Mouse (Mus musculus) G1E (cell line): ENCODE data around the gene Gpr3.

Experiments
- CTCF ChIP-seq: IDR thresholded peaks from 2 replicates; pipeline ENCODE4 v1.5.1; 2012; ENCODE audit warnings: low read depth, low read length, inconsistent platforms, mixed read lengths
- GATA1 ChIP-seq: IDR thresholded peaks from 2 replicates; pipeline ENCODE4 v1.6.1; 2012; ENCODE audit warnings: borderline replicate concordance, low read length, inconsistent platforms, mixed read lengths
- POLR2AphosphoS5 ChIP-seq: IDR thresholded peaks from 2 replicates; pipeline ENCODE4 v1.6.1; 2012; ENCODE audit warnings: low read depth, low read length, inconsistent platforms; ENCODE audit not compliant: insufficient replicate concordance
- TAL1 ChIP-seq: conservative IDR thresholded peaks from 2 replicates; pipeline ENCODE4 v1.6.1; 2012; ENCODE audit warnings: low read depth, low read length, inconsistent platforms, mixed read lengths

DNA sequence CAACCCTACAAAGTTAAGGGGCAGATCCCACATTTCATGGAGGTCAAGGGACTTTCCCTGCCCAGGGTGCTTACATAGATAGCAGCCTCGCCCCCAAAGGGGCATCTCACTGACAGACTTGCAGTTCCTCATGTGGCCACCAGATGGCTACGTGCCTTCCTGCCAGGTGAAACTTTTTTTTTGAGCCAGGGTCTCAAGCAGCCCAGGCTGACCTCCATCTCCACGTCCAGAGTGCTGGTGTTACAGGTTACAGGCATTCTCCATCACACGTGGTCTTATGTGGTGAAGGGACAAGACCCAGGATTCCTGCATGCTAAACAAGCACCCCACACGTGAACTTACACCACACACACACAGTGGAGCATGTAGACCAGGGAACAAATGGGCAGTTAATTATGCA lies 5.3 kb upstream of the Gpr3 start:
- TF ChIP-seq GATA1 (no peak), CTCF (peak; percentile 97), POLR2AphosphoS5 (no peak), TAL1 (no peak)
